Comparison of ENCODE assay signal across 33 mouse cellular contexts in the genomic region with DNA sequence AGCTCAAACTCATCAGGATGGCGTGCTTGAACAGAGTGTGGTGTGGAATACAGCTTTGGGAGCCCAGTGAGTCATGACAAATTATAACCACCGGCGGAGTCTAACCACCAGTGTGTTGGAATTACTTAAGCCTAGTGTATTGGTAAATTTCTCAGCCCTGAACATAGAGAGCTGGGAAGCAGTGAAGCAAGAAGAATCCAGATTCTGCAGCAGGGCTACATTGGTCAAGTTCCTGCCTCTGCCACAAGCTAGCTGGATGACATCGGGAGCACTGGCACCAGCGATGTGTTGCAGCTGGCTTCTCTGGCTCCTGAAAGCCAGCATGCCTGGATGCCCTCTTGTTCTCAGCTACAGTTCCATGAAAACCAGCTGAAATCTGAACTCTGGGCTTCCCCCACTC. TPM values are rescaled to one million over a fixed set of nuclear protein-coding genes. Genes with fewer than 3 reads are reported as not detected.
DNase-seq lines count a peak whose midpoint lies in the region; ATAC-seq and TF ChIP-seq lines count a peak whose summit lies in the region.
"Had no signal": no experiment of that assay in that cellular context is flagged by ENCODE, and none has a peak within 500 bp of the region (broad histone marks: within the 10 kb centered on the region; RNA-seq: fewer than 3 reads in every experiment).

No protein-coding gene starts in this region.

- no peak for DNase-seq in kidney, adult 8-10 months
- peak; percentile 6 to 13 for DNase-seq in kidney, postnatal 4 days
- no peak for DNase-seq in kidney, postnatal 14 days
- peak; percentile 30 for DNase-seq in Muller cell, postnatal 12 days (ENCODE audit: inconsistent ontology term)
- DNase-seq in Patski (ENCODE audit: low read depth, low spot score): peak; percentile 75
- no peak for DNase-seq in gastrocnemius, postnatal 10 days
- DNase-seq: adrenal gland, postnatal 10 days; cerebellum, adult 11 months; cerebellum, adult 2 months; cerebellum, adult 9-11 months; cerebellum, postnatal 25 days; forebrain, postnatal 0 days; gastrocnemius, adult 2 months; gastrocnemius, postnatal 25 days; heart, adult 18-20 months; heart, postnatal 10 days; heart, postnatal 36 days had no signal

- peak; percentile 74 for ATAC-seq in kidney, embryonic 15.5 days (replicated peaks; ENCODE audit: low FRiP score)
- ATAC-seq in Patski: peak; percentile 100
- ATAC-seq: CD4-positive, CD25-positive, alpha-beta regulatory T cell, adult 4 months; forebrain, embryonic 14.5 days; forebrain, postnatal 0 days had no signal

- TF ChIP-seq CTCF in Patski (IDR thresholded peaks at IDR 0.05): no peak

- no peak overlapping the region for H3K9ac ChIP-seq in kidney, embryonic 15.5 days
- H3K9ac ChIP-seq: embryonic facial prominence, embryonic 12.5 days; embryonic facial prominence, embryonic 15.5 days; forebrain, postnatal 0 days; heart, embryonic 12.5 days; heart, embryonic 15.5 days; hindbrain, embryonic 13.5 days had no signal

- no peaks in the 10 kb centered on the region for H3K27me3 ChIP-seq in kidney, embryonic 15.5 days
- H3K27me3 ChIP-seq in Patski: no peaks in the 10 kb centered on the region
- H3K27me3 ChIP-seq: embryonic facial prominence, embryonic 12.5 days; embryonic facial prominence, embryonic 15.5 days; heart, embryonic 12.5 days; heart, embryonic 15.5 days; hindbrain, embryonic 13.5 days had no signal

- in situ Hi-C loops in Patski (cut with MboI; ENCODE audit: low pct_unique_long_range_greater_than_20kb): no loop called here

- POLR2A ChIA-PET in Patski (lab: Charles Lee): no interaction called here

- H3K9me3 ChIP-seq in kidney, embryonic 15.5 days (replicated peaks): no peaks in the 10 kb centered on the region
- H3K9me3 ChIP-seq: embryonic facial prominence, embryonic 12.5 days; embryonic facial prominence, embryonic 15.5 days; heart, embryonic 12.5 days; heart, embryonic 15.5 days; hindbrain, embryonic 10.5 days; hindbrain, embryonic 13.5 days had no signal

- no peak overlapping the region for H3K4me2 ChIP-seq in kidney, embryonic 15.5 days
- H3K4me2 ChIP-seq: embryonic facial prominence, embryonic 12.5 days; embryonic facial prominence, embryonic 15.5 days; heart, embryonic 12.5 days; heart, embryonic 15.5 days; hindbrain, embryonic 13.5 days had no signal

- H3K4me1 ChIP-seq in kidney, embryonic 15.5 days: no peaks in the 10 kb centered on the region
- H3K4me1 ChIP-seq: embryonic facial prominence, embryonic 12.5 days; embryonic facial prominence, embryonic 15.5 days; heart, embryonic 12.5 days; heart, embryonic 15.5 days; hindbrain, embryonic 10.5 days; hindbrain, embryonic 13.5 days had no signal

- H3K36me3 ChIP-seq in kidney, embryonic 15.5 days: no peaks in the 10 kb centered on the region
- H3K36me3 ChIP-seq: embryonic facial prominence, embryonic 12.5 days; embryonic facial prominence, embryonic 15.5 days; heart, embryonic 12.5 days; heart, embryonic 15.5 days; hindbrain, embryonic 10.5 days; hindbrain, embryonic 13.5 days had no signal

- WGBS in kidney, embryonic 15.5 days: 60% methylated on average over 5 of the region's 5 CpGs

- H3K4me3 ChIP-seq in kidney, embryonic 15.5 days (replicated peaks): no peak overlapping the region
- H3K4me3 ChIP-seq: embryonic facial prominence, embryonic 12.5 days; embryonic facial prominence, embryonic 15.5 days; gastrocnemius, adult 2 months; heart, embryonic 12.5 days; heart, embryonic 15.5 days; hindbrain, embryonic 10.5 days; hindbrain, embryonic 13.5 days had no signal

- no peak overlapping the region for H3K27ac ChIP-seq in kidney, embryonic 15.5 days
- H3K27ac ChIP-seq: embryonic facial prominence, embryonic 12.5 days; embryonic facial prominence, embryonic 15.5 days; gastrocnemius, adult 2 months; heart, embryonic 15.5 days; hindbrain, embryonic 10.5 days; hindbrain, embryonic 13.5 days had no signal

- CTCF ChIA-PET in Patski (lab: Charles Lee): interaction anchor here (1.9 kb wide), 1 partner anchor 11 kb away, joined by 12 read pairs; no protein-coding TSS in a partner anchor

RNA-seq across cellular contexts. Expression of gene Nudt16, which starts 27.7 kb away (rescaled TPM):
- polyA plus RNA-seq in kidney, embryonic 15.5 days (2015; fragmentation: Nextera tagmentation; extraction: Ambion mirVana): 11.4 and 12.0 TPM in 2 replicates
- polyA plus RNA-seq in Patski (2021): 7.1 TPM
- total RNA-seq in gastrocnemius, postnatal 10 days (2021): 1 to 10 TPM; 7.0 to 7.6 TPM

RNA-seq across cellular contexts. Expression of gene 1700080E11Rik, which starts 41.0 kb away (rescaled TPM):
- polyA plus RNA-seq in kidney, embryonic 15.5 days (2015; fragmentation: Nextera tagmentation; extraction: Ambion mirVana): not detected in 2 replicates
- not detected for polyA plus RNA-seq in Patski (2021)
- total RNA-seq in gastrocnemius, postnatal 10 days (2021): not detected
- total RNA-seq: adrenal gland, adult 18-20 months; adrenal gland, postnatal 10 days; adrenal gland, postnatal 4 days; common myeloid progenitor, adult 5-6 weeks; forebrain, postnatal 0 days; gastrocnemius, adult 2 months; gastrocnemius, postnatal 25 days; heart, adult 18-20 months; heart, postnatal 10 days; heart, postnatal 36 days; MEL had no signal
- polyA plus RNA-seq: C2C12; CD4-positive, CD25-positive, alpha-beta regulatory T cell, adult 4 months; cerebellum, adult 2 months; embryonic facial prominence, embryonic 12.5 days; embryonic facial prominence, embryonic 15.5 days; forebrain, embryonic 11.5 days; forebrain, embryonic 14.5 days; forebrain, postnatal 0 days; frontal cortex, adult 2 months; heart, embryonic 12.5 days; heart, embryonic 15.5 days; hindbrain, embryonic 10.5 days; hindbrain, embryonic 13.5 days had no signal

RNA-seq across cellular contexts. Expression of gene Mrpl3, which starts 50.9 kb away (rescaled TPM):
- polyA plus RNA-seq in kidney, embryonic 15.5 days (2015; fragmentation: Nextera tagmentation; extraction: Ambion mirVana): 104 and 107 TPM in 2 replicates
- polyA plus RNA-seq in Patski (2021): 118 TPM
- total RNA-seq in gastrocnemius, postnatal 10 days (2021): 10 to 100 TPM; 91.1 to 95.9 TPM

Comparison
In these comparisons a context has a peak if more than half of its experiments do, and no peak if none do; other contexts are left out.
1. DNase-seq: peak in kidney, postnatal 4 days (2 of 2), Muller cell, postnatal 12 days (single experiment) and Patski (single experiment); none in kidney, adult 8-10 months (0 of 2), kidney, postnatal 14 days (single experiment) and gastrocnemius, postnatal 10 days (single experiment).